Comparison of ENCODE assay signal across 9 mouse cellular contexts in the genomic region with DNA sequence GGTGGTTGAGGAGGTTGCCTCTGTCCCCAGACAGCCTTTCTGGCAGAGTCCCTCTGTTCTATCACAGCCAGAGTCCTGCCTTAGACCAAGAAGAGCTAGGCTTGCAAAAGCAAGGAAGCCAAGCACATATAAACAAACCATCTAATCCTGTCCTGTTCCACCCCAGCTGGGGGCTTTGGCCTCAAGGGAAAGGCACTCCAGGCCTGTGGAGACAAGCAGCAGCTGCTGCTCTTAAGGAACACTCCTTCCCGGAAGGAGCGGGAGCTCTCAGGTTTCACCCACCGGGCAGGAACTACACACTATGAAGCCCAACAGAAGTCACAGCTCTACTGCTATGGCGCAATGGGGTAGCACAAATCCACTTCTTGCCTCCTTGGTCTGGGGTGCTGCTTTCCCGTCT.
A peak's percentile ranks its signal among the peaks of the same experiment; 100 is the strongest.
DNase-seq lines count a peak whose midpoint lies in the region; ATAC-seq lines count a peak whose summit lies in the region.
"Had no signal": no experiment of that assay in that cellular context is flagged by ENCODE, and none has a peak within 500 bp of the region (broad histone marks: within the 10 kb centered on the region; RNA-seq: fewer than 3 reads in every experiment).

No protein-coding gene starts in this region.

- H3K27me3 ChIP-seq in embryonic facial prominence, embryonic 11.5 days (ENCODE audit: control insufficient read depth, insufficient read depth, low read length) = no peaks in the 10 kb centered on the region
- H3K27me3 ChIP-seq in kidney, embryonic 15.5 days = no peaks in the 10 kb centered on the region
- no peaks in the 10 kb centered on the region for H3K27me3 ChIP-seq in midbrain, embryonic 14.5 days (ENCODE audit: control insufficient read depth, insufficient read depth, low read length)

- ATAC-seq in embryonic facial prominence, embryonic 11.5 days (replicated peaks; ENCODE audit: insufficient number of reproducible peaks, low FRiP score, low TSS enrichment, low read depth) = peak; percentile 58; the same call in 1 of the 2 replicates
- ATAC-seq in kidney, embryonic 15.5 days (replicated peaks; ENCODE audit: low FRiP score) = peak; percentile 83
- no peak for ATAC-seq in midbrain, embryonic 14.5 days (ENCODE audit: low FRiP score, low TSS enrichment)

- DNase-seq in heart, adult 11 months = peak; percentile 96
- no peak for DNase-seq in heart, adult 8-10 months (ENCODE audit: low spot score)
- DNase-seq in embryonic facial prominence, embryonic 11.5 days (ENCODE audit: low spot score) = peak; percentile 67
- no peak for DNase-seq in midbrain, embryonic 14.5 days
- no peak for DNase-seq in layer of hippocampus, adult 9-10 months (ENCODE audit: low spot score)
- DNase-seq in ovary, postnatal 10 days (ENCODE audit: low spot score) = no peak
- DNase-seq in Muller cell, postnatal 12 days (ENCODE audit: inconsistent ontology term) = no peak

- no peak overlapping the region for H3K9ac ChIP-seq in embryonic facial prominence, embryonic 11.5 days (replicated peaks; ENCODE audit: low read length)
- H3K9ac ChIP-seq in kidney, embryonic 15.5 days = no peak overlapping the region
- H3K9ac ChIP-seq in midbrain, embryonic 14.5 days (replicated peaks; ENCODE audit: low read length) = no peak overlapping the region
- H3K9ac ChIP-seq: liver, embryonic 14.5 days had no signal

- H3K4me1 ChIP-seq in embryonic facial prominence, embryonic 11.5 days (ENCODE audit: control insufficient read depth, insufficient read depth, low read length) = no peaks in the 10 kb centered on the region
- H3K4me1 ChIP-seq in kidney, embryonic 15.5 days = peaks cover 11% of the 10 kb centered on the region
- H3K4me1 ChIP-seq in midbrain, embryonic 14.5 days (ENCODE audit: control insufficient read depth, insufficient read depth, low read length) = peaks cover 26% of the 10 kb centered on the region

- H3K36me3 ChIP-seq in embryonic facial prominence, embryonic 11.5 days (replicated peaks; ENCODE audit: control insufficient read depth, insufficient read depth, low read depth, low read length) = no peaks in the 10 kb centered on the region
- H3K36me3 ChIP-seq in kidney, embryonic 15.5 days = no peaks in the 10 kb centered on the region
- no peaks in the 10 kb centered on the region for H3K36me3 ChIP-seq in midbrain, embryonic 14.5 days (ENCODE audit: control insufficient read depth, insufficient read depth, low read length)

- WGBS in embryonic facial prominence, embryonic 11.5 days = 24% methylated on average over 5 of the region's 5 CpGs
- 25% methylated on average over 5 of the region's 5 CpGs for WGBS in kidney, embryonic 15.5 days
- WGBS in midbrain, embryonic 14.5 days = 54% methylated on average over 5 of the region's 5 CpGs

- 0 out of 2 replicates have a peak overlapping the region, but pooled peaks have one; percentile 1 for H3K27ac ChIP-seq in embryonic facial prominence, embryonic 11.5 days (replicated peaks; ENCODE audit: low read depth, low read length)
- H3K27ac ChIP-seq in kidney, embryonic 15.5 days = peak overlapping the region; percentile 45
- peak overlapping the region; percentile 39; the same call in 1 of the 2 replicates for H3K27ac ChIP-seq in midbrain, embryonic 14.5 days (replicated peaks; ENCODE audit: low read depth, low read length)
- H3K27ac ChIP-seq: liver, embryonic 14.5 days had no signal

- no peaks in the 10 kb centered on the region for H3K9me3 ChIP-seq in embryonic facial prominence, embryonic 11.5 days (replicated peaks; ENCODE audit: control insufficient read depth, low read length)
- H3K9me3 ChIP-seq in kidney, embryonic 15.5 days (replicated peaks) = no peaks in the 10 kb centered on the region
- H3K9me3 ChIP-seq in midbrain, embryonic 14.5 days (ENCODE audit: control insufficient read depth, low read length) = no peaks in the 10 kb centered on the region

- no peak overlapping the region for H3K4me3 ChIP-seq in embryonic facial prominence, embryonic 11.5 days (ENCODE audit: low read depth, low read length)
- H3K4me3 ChIP-seq in kidney, embryonic 15.5 days (replicated peaks) = no peak overlapping the region
- H3K4me3 ChIP-seq in midbrain, embryonic 14.5 days (replicated peaks; ENCODE audit: low read depth, low read length) = no peak overlapping the region

- no peak overlapping the region for H3K4me2 ChIP-seq in embryonic facial prominence, embryonic 11.5 days (ENCODE audit: low read depth, low read length)
- peak overlapping the region; percentile 45; the same call in 1 of the 2 replicates for H3K4me2 ChIP-seq in kidney, embryonic 15.5 days
- no peak overlapping the region for H3K4me2 ChIP-seq in midbrain, embryonic 14.5 days (ENCODE audit: low read length)

Comparison
In these comparisons a context has a peak if more than half of its experiments do, and no peak if none do; other contexts are left out.
1. DNase-seq: peak in heart, adult 11 months (single experiment) and embryonic facial prominence, embryonic 11.5 days (single experiment); none in heart, adult 8-10 months (single experiment), midbrain, embryonic 14.5 days (single experiment), layer of hippocampus, adult 9-10 months (single experiment), ovary, postnatal 10 days (single experiment) and Muller cell, postnatal 12 days (single experiment).
2. Peak in every context shown above with its lines, with median percentiles within 50 percentile points of each other: H3K27ac ChIP-seq.